Mouse (Mus musculus) hindbrain, postnatal 0 days (tissue): ENCODE results near the gene Gm20661. TPM values are rescaled to one million over a fixed set of nuclear protein-coding genes. Genes with fewer than 3 reads are reported as not detected.

ENCODE experiments used
- ATAC-seq: fragments of 200-750 bp; cut with Nextera tagmentation; 2 replicates; pipeline ENCODE4 v1.8.0; 2017; ENCODE audit warnings: mild to moderate bottlenecking, moderate TSS enrichment, moderate library complexity
- DNase-seq: peaks from one replicate; pipeline ENCODE4 v3.0.0-alpha.2; 2015; ENCODE audit warnings: low spot score
- H3K27ac ChIP-seq: fragments of 300-500 bp; sonication (generic); 2 replicates; pipeline ENCODE4 v1.5.1; 2014; ENCODE audit warnings: mild to moderate bottlenecking
- H3K27me3 ChIP-seq: fragments of 300-500 bp; sonication (generic); 2 replicates; pipeline ENCODE4 v1.6.1; 2014; ENCODE audit warnings: low read length, mixed read lengths; ENCODE audit not compliant: insufficient read depth
- H3K36me3 ChIP-seq: fragments of 300-500 bp; sonication (generic); 2 replicates; pipeline ENCODE4 v1.6.1; 2014; ENCODE audit warnings: low read length, mixed read lengths; ENCODE audit not compliant: insufficient read depth
- H3K4me1 ChIP-seq: fragments of 300-500 bp; sonication (generic); 2 replicates; pipeline ENCODE4 v1.6.1; 2014; ENCODE audit warnings: antibody characterized with exemption, low read length, mixed read lengths; ENCODE audit not compliant: insufficient read depth
- H3K4me2 ChIP-seq: fragments of 300-500 bp; sonication (generic); 2 replicates; pipeline ENCODE4 v1.6.1; 2014; ENCODE audit warnings: low read depth, mild to moderate bottlenecking, low read length, moderate library complexity, mixed read lengths
- H3K4me3 ChIP-seq: fragments of 300-500 bp; sonication (generic); 2 replicates; pipeline ENCODE4 v1.5.1; 2014; ENCODE audit warnings: low read length
- H3K9ac ChIP-seq: fragments of 300-500 bp; sonication (generic); replicated peaks from 2 replicates; pipeline ENCODE4 v1.6.1; 2014; ENCODE audit warnings: mild to moderate bottlenecking, low read length, moderate library complexity, mixed read lengths
- H3K9me3 ChIP-seq: fragments of 300-500 bp; sonication (generic); 2 replicates; pipeline ENCODE4 v1.6.1; 2016; ENCODE audit warnings: low read length, mixed read lengths
- CTCF ChIP-seq: IDR thresholded peaks from 2 replicates; pipeline ENCODE4 v1.5.1; 2016; ENCODE audit warnings: antibody characterized with exemption, control low read depth, low read depth
- WGBS: fragments of 180-500 bp; shearing (Covaris S2); extraction: QIAGEN DNeasy Blood & Tissue Kit; methylation state at CpG from one replicate; pipeline ENCODE4 v1.1.7; 2014; 5-methylcytosine and 5-hydroxymethylcytosine counted together
- polyA plus RNA-seq: library from polyadenylated mRNA; unstranded; fragments of >200 nt; fragmentation: Nextera tagmentation; extraction: Ambion mirVana; gene quantifications from 2 replicates; pipeline ENCODE4 v1.2.1, GENCODE M21; 2015
- total RNA-seq: library from RNA; depleted of rRNA; stranded (reverse); fragments of >200 nt; gene quantifications from 2 replicates; pipeline ENCODE4 v1.2.3, GENCODE M21; 2014

The Gm20661 gene
- total and polyA plus RNA-seq, 2 experiments from 2014 or later: 0.54 to 0.78 TPM

DNA sequence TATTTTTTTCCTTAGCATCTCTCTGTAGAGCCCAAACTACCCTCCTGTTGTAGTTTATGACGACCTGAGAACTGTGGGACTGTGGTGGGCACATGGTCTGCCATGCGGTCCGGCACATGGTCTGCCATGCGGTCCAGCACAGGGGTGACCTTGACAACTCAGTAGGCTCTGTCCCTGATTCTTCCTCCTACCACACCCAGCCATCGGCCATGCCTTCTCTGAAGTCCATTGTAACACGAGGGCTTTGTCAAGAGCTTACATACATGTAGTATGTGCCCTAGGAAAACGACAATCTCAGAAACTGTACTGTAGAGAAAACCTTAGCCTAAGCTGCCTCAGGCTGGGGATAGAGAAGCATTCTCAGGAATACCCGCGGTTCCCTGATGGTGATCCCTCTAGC is 18.2 kb upstream of the Gm20661 start:
- no peak overlapping the region for H3K27ac ChIP-seq
- H3K4me3 ChIP-seq: no peak overlapping the region
- H3K4me1 ChIP-seq: peaks cover 7% of the 10 kb centered on the region
- no peaks in the 10 kb centered on the region for H3K36me3 ChIP-seq
- H3K9ac ChIP-seq: no peak overlapping the region
- H3K27me3 ChIP-seq: no peaks in the 10 kb centered on the region
- no peaks in the 10 kb centered on the region for H3K9me3 ChIP-seq
- no peak overlapping the region for H3K4me2 ChIP-seq
- DNase-seq (no peak), ATAC-seq (no peak)
- TF ChIP-seq CTCF: no peak
- WGBS: 93% methylated on average over 9 of the region's 9 CpGs

GRCm38 (mm10) chr9:107966676-107967075 is 16.2 kb upstream of the Gm20661 start:
- H3K9ac ChIP-seq: no peak overlapping the region
- TF ChIP-seq CTCF: no peak
- ATAC-seq (no peak), DNase-seq (no peak)
- WGBS: 91% methylated on average over 10 of the region's 10 CpGs
- no peaks in the 10 kb centered on the region for H3K27me3 ChIP-seq
- no peaks in the 10 kb centered on the region for H3K9me3 ChIP-seq
- H3K4me1 ChIP-seq: peaks cover 6% of the 10 kb centered on the region
- H3K4me3 ChIP-seq: no peak overlapping the region
- H3K4me2 ChIP-seq: no peak overlapping the region
- H3K27ac ChIP-seq: no peak overlapping the region
- no peaks in the 10 kb centered on the region for H3K36me3 ChIP-seq

DNA sequence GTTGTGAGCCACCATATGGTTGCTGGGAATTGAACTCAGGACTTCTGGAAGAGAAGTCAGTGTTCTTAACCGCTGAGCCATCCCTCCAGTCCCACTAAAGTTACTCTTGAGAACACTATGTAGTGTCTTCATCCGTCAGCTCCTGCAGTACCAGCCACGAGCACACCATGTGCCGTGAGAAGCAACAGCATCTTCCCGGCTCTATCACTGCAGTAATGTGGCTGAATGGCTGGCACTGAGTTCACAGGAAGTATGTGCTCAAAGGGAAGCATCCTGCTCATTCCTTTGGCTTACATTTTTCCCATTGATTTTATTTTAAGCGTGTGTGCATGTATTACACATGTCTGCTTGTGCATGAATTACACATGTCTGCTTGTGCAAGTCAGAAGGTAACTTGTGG is 15.4 kb upstream of the Gm20661 start:
- no peak for TF ChIP-seq CTCF
- Histone ChIP-seq H3K9me3 (no peaks in the 10 kb centered on the region), H3K9ac (no peak overlapping the region), H3K27ac (no peak overlapping the region), H3K36me3 (no peaks in the 10 kb centered on the region), H3K4me1 (no peaks in the 10 kb centered on the region), H3K4me2 (no peak overlapping the region), H3K4me3 (no peak overlapping the region), H3K27me3 (no peaks in the 10 kb centered on the region)
- DNase-seq (no peak), ATAC-seq (no peak)
- WGBS: 83% methylated on average over 6 of the region's 6 CpGs

- WGBS: 94% methylated on average over 7 of the region's 7 CpGs
- no peak for ATAC-seq
Observed at GRCm38 (mm10) chr9:107968531-107968930, 14.3 kb upstream of the Gm20661 start.

DNA sequence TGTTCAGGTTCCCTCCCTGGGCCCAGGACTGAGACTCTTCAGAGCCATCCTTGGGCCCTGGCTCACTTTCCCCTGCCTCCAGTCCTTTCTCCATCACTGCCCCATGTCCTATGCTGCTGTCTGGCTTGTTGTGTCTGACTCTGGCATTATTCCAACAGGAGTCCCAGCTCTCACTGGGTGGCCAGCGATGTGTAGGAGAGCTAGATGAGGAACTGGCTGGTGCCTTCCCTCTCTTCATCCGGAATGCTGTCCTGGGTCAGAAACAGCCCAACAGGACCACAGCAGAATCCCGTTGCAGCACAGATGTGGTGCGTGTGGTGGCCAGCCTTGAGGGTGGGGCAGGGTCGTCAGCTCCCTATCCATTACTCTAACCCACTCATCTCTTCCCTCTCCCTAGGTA is 12.5 kb upstream of the Gm20661 start:
- Histone ChIP-seq H3K9ac (no peak overlapping the region), H3K4me2 (no peak overlapping the region), H3K27me3 (no peaks in the 10 kb centered on the region), H3K27ac (no peak overlapping the region), H3K9me3 (no peaks in the 10 kb centered on the region), H3K4me1 (no peaks in the 10 kb centered on the region), H3K4me3 (no peak overlapping the region), H3K36me3 (no peaks in the 10 kb centered on the region)
- no peak for TF ChIP-seq CTCF
- no peak for ATAC-seq
- no peak for DNase-seq
- 90% methylated on average over 5 of the region's 5 CpGs for WGBS

More at GRCm38 (mm10) chr9:107968531-107968930, 14.3 kb upstream of the Gm20661 start:
- TF ChIP-seq CTCF: no peak
- no peaks in the 10 kb centered on the region for H3K27me3 ChIP-seq
- no peak overlapping the region for H3K27ac ChIP-seq
- H3K4me2 ChIP-seq: no peak overlapping the region
- no peak for DNase-seq
- no peak overlapping the region for H3K4me3 ChIP-seq
- no peak overlapping the region for H3K9ac ChIP-seq
- H3K36me3 ChIP-seq: no peaks in the 10 kb centered on the region
- H3K9me3 ChIP-seq: no peaks in the 10 kb centered on the region
- no peaks in the 10 kb centered on the region for H3K4me1 ChIP-seq

DNA sequence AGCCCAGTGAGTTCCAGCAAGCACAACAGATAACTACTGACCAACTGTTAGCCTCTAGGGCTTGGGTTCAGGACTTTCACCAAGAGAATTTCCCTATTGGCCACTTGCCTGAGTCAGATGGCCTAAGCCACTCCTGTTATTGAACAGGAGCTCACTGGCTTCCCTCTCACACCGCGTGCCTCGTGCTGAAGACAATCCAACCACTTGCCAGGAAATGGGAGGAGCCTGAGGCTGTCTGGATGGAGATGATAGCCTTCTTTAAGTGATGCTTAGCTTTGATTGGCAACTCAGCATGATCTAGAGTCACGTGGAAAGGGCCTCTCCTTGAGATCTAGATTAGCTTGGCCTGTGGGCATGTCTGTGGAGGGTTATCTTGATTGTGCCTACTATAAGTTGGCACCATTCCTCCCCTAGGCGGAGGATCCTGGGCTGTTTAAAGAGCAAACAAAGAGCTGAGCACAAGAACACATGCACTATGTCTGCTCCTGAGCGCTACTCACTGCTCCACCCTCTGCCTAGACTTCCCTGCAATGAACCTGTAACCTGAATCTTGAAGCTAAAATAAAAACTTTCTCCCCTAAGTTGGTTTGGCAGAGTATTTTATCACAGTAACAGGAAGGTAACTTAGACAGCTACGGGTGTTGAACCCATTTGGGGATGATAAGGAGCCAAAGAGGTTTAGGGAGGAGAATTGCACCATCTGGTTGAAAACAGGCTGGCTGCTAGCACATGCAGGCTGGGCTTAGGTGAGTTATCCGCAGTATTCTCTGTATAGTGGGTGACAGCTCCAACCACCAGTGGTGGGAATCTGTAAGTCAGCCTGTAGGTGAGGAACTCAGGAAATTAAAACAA is 10.9 kb upstream of the Gm20661 start:
- ATAC-seq (no peak), DNase-seq (no peak)
- no peak overlapping the region for H3K4me3 ChIP-seq
- no peaks in the 10 kb centered on the region for H3K4me1 ChIP-seq
- WGBS: 81% methylated on average over 8 of the region's 8 CpGs
- no peak overlapping the region for H3K9ac ChIP-seq
- H3K27me3 ChIP-seq: no peaks in the 10 kb centered on the region
- no peak overlapping the region for H3K4me2 ChIP-seq
- H3K9me3 ChIP-seq: no peaks in the 10 kb centered on the region
- TF ChIP-seq CTCF: no peak
- H3K27ac ChIP-seq: no peak overlapping the region
- no peaks in the 10 kb centered on the region for H3K36me3 ChIP-seq

- Histone ChIP-seq H3K27me3 (no peaks in the 10 kb centered on the region), H3K27ac (no peak overlapping the region), H3K4me2 (no peak overlapping the region), H3K36me3 (no peaks in the 10 kb centered on the region), H3K4me3 (no peak overlapping the region), H3K4me1 (no peaks in the 10 kb centered on the region), H3K9ac (no peak overlapping the region), H3K9me3 (no peaks in the 10 kb centered on the region)
- no peak for ATAC-seq
- DNase-seq: no peak
- WGBS: 83% methylated on average over 10 of the region's 10 CpGs
- no peak for TF ChIP-seq CTCF
Observed at GRCm38 (mm10) chr9:107974491-107975171, 8.2 kb upstream of the Gm20661 start.
